Mouse (Mus musculus): Measurements from ENCODE around the gene Soga3.
A peak's percentile ranks its signal among the peaks of the same experiment; 100 is the strongest.

Soga3 gene

DNA sequence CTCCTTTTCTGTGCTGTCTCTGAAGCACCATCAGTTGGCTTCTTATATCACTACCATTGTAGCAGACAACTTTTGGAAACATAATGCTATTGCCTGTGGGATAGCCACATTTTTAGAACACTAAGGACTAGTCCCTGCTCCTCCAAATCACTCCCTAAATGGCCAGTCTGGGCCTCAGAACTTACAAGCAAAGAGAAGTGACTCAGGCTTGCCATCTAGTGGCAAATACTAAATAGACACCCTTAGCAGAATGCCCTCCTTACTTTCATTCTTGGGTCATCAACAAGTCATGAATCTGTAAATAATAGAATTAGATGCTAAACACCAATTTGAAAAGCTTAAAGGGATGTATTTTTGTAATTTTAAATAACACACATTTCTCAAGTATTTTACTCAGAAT is 63.1 kb downstream of the Soga3 start:
- peak; percentile 80 for DNase-seq (ENCODE audit: low spot score)

DNA sequence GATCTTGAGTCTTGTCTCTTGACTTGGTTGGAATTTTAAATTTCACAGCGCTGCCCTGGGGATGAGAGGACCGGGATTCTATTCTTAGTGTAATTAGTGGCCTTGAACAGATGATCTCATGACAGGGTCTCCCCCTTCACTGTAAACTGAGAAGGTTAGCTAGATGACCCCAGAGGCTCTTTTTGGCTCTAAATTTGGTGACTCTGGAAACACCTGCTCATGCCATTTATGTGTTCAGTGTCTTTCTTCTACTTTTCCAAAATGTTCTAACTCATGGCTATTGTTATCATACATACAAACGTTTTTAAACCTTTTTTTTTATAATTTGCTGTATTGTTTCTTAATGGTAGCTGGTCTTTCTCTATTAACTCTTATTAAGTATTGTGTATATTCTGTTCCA is 65.1 kb downstream of the Soga3 start:
- DNase-seq (ENCODE audit: low spot score) = no peak

DNA sequence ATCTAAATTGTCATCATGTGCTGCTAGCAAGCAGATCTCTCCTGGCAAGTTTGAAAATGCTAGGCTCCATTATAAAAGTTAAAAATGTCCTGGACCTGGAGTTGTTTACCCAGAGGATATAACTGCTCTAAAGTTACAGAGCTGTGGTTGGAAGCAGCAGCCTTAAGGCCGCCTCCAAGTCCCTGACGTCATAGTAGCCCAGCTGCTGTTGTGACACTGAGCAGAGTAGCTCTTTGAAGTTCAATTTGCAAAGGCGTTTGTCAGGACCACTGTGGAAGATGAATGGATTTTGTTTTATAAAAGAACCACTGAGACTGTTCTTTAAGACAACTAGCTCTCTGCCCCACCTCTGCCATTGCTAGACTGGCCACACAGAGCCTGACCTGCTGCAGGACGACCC is 67.8 kb downstream of the Soga3 start, which contains the start of gene 9330159F19Rik:
TSS of gene 9330159F19Rik (plus strand) at position 154 of the 400 bp plus-strand sequence.
- peak; percentile 84 for DNase-seq (ENCODE audit: low spot score)

DNA sequence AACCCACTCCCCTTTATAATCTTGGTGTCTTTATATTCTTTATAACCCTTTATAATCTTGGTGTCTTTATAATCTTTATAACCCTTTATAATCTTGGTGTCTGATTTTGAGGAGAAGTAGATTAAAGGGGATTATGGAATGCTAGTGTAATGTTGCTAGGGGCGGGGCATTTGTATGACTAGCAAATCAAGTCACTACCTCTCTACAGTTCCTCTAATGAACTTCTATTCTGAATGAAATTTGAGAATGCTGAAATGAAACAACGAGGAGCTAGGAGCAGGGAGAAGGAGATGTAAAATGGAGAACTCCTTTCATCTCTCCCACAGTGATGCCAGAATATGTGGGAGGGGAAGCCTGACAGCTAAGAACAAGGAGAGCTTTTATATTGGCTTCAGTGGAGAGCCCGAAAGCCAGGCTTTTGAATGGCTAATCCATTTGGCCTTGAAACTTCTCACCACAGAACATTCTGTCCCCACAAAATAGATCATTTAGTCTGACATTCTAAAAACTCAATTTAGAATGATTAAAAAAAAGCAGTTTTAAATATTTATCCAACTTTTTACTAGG is 70.0 kb downstream of the Soga3 start:
- DNase-seq (ENCODE audit: low spot score) = peak; percentile 10

DNA sequence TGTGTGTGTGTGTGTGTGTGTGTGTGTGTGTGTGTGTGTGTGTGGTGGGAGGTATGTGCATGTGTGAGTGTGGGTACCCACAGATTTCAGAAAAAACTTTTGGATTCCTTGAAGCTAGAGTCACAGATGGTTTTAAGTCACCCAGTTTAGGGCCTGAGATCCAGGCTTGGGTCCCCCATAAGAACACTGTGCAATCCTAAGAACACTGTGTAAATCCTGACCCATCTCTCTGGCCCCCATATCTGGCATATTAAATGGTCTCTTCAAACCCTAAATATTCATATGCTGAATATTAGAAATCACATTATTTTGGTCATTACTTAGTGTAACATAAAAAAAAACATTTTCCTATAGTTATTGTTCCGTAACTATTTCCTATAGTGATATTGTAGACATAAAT is 73.3 kb downstream of the Soga3 start:
- no peak for DNase-seq (ENCODE audit: low spot score)

DNA sequence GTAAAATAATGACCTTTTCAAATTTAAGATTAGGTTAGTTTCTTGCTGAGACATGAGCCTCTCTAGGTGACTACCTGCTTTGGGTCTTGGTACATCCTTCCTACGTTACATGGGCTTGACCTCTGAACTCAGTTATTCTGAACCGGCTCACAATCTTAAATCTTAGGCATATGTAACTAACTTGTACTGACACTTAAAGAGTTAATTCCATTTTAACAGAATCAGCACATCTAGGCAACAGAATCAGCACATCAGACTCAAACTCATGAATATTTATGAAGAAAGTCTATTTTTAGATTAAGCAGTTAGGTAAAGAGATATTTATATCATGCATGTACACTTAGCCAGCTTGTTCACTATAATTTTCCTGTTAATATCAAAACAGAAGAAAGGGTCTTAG is 73.8 kb downstream of the Soga3 start:
- no peak for DNase-seq (ENCODE audit: low spot score)

DNA sequence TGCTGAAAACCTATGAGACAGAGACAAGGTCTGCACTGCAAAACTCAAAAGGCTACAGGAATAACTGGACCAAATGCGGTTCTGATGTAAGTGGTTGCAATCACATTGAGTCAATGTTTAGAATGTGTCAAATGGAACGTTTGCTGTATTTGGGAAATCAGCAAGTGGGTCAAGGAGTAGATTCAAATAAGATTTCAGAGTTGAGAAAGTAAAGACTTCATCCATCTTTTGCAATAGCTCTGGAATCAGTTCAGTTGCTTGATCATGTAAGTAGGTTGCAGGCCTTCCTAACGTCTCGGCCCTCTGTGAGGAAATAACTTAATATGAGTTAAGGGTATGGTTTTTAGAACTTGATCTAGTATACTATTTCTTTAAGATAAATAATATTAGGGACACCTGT is 81.7 kb downstream of the Soga3 start:
- DNase-seq (ENCODE audit: low spot score) = no peak

DNA sequence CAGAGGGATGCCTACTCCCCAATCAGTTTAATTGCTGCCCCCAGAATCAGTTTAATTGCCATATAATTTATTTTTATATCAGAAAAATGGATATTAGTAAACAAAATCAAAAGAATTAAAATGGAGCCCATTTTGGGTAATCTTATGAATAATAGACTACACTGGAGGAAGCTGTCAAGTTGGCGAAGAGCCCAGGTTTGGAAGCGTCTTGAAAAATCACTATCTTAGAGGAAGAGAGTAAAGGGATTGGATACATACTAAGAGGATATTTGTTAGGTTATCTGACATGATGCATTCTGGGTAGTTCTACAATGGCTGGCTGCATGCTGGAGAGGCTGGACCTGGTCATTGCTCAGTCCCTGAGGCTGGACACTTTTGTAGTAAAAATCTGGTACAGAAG is 87.6 kb downstream of the Soga3 start:
- no peak for DNase-seq (ENCODE audit: low spot score)
